Mouse (Mus musculus) testis, postnatal 10 days (tissue): ENCODE results near the gene Dnhd1.
"Not testable (repeated sequence)": the region's sequence is repeated elsewhere in the genome, so short reads cannot be mapped to it uniquely, and the experiment has no call there.

Source experiments
- DNase-seq: peaks from one replicate; pipeline ENCODE4 v3.0.0; 2021; ENCODE audit warnings: low spot score

Dnhd1 gene

DNA sequence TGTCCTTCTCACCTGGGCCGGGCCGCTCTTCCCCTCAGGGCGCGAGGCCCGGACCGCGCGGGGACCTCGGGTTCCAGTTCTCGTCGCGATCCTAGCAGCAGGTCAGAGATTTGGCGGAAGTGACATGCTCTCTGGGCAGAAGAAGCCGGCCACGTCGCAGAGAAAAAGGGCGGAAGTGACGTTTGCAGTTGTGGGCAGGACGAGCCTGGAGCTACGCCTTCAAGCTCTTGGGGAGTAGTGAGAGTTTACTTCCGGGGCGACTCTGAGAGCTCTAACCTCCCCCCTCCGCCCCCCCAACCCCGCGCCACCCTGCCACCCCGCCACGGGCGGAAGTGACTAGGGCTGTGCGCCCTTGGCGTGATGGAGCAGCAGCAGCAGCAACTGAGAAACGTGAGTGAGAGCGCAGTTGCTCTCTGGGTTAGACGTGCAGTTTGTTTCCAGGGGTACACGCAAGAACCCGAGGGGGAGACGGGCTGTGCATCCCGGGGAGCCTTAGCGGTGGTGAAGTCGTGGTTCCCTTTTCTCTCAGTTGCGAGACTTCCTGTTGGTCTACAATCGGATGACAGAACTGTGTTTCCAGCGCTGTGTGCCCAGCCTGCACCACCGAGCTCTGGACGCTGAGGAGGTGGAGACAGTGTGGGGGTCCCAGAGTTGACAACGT is 10.3 kb upstream of the Dnhd1 start, which contains the start of the genes Arfip2 and Gm45799:
Gene Arfip2 (minus strand): TSS at position 184 of the 661 bp plus-strand sequence.
Gene Gm45799 (plus strand): TSS at position 320 of the 661 bp plus-strand sequence.
- peak; percentile 95 for DNase-seq

DNA sequence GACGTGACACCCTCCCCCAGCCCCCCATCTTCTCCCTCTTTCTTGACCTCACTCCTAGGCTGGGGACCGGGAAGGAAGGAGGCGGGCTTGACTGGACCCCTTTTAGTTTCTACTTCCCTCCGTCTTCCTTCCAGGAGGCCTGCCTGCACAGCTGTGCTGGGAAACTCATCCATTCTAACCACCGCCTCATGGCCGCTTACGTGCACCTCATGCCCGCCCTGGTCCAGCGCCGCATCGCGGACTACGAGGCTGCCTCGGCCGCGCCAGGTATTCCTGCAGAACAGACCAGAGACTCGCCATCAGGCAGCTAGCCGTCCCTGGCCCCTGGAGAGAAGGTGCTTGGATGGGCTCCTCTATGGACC is 9.8 kb upstream of the Dnhd1 start:
- DNase-seq = no peak

- no peak for DNase-seq
Observed at GRCm38 (mm10) chr7:105641936-105642335, 8.7 kb upstream of the Dnhd1 start.

DNA sequence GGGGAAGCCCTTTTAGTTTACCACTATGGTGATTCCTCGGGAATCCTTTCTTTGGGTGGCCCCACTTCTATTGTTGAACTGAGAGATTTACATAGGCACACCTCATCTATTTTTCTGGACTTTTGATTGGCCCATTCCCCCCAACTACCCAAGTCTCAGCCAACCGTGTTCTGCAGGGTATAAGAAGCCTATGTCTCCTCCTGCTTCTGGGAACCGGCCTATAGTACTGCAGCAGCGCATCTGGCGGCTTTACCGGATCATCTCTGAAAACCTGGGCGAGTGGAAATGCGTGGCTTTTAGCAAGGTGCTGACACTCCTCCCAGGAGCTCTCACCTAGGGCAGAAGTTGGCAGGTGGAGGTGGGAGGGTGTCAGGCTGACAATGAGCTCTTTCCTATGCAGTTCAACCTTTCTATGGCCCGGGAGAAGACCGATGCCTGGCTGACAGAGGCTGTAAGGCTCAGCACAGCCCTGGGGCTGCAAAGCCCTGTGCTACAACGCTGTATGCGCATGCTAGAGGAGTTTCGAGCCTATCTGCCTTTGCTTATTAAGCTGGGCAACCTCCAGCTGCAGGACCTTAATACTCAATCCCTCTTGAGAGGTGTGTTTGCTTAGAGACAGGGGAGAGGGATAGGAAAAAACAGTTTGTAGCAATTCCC is 35.0 kb downstream of the Dnhd1 start:
- DNase-seq = no peak

- no peak for DNase-seq
Observed at GRCm38 (mm10) chr7:105690875-105691274, 40.2 kb downstream of the Dnhd1 start.

DNA sequence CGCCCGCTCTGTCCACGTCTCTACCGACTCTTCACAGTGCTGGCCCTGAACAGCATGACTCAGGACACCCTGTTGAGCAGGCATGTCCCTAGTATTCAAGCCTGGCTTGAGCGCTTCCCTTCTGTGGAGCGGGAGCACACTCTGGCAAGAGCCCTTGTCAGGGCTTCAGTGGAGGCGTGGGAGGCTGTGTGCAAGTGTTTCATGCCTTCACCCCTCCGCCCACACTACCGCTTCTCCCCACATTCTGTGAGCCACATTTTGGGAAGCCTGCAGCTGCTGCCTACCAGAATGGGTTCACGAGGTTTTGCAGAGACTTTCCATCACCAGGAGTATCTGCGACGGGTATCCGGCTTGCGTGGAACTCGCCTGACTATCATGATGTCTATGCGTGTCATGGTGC is 52.6 kb downstream of the Dnhd1 start:
- no peak for DNase-seq

GRCm38 (mm10) chr7:105703816-105704215 is 53.2 kb downstream of the Dnhd1 start:
- no peak for DNase-seq

- DNase-seq = no peak
Observed at GRCm38 (mm10) chr7:105708733-105709132, 58.1 kb downstream of the Dnhd1 start.

DNA sequence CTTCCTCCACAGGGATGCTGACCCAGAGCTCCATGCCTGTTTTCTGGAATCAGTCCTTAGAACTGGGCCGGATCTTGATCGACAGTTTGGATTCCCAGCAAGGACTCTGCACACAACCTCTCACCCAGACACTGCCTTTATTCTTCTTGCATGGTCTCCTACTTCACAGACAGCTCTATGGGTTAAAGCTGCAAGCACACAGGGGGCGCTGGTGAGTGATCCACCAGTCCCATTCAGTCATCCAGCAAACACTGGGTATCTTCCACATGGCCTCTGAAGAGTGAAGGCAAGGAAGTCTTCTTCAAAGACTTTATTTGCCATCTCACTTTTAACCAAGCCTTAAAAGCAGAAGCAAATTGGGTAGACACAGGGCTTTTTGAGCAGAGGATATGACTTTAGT is 64.7 kb downstream of the Dnhd1 start:
- no peak for DNase-seq

DNA sequence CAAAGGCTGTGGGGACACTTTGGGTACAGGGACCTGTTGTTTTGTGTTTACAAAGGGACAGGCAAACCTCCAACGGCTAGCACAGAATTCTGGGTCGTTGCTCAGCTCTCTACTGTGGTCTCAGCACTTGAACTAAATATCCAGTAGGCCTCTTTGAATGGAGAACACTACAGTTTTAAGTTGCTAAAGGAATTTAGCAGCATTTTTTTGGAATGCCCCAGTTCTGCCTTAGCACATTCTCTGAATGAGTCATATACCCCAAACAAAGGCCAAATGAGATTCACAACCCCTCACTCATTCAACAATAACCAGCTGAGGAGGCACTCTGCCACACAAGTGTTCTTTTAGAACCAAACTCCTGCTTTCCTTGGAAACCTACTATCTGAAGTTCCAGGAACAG is 71.3 kb downstream of the Dnhd1 start:
- DNase-seq = no peak

GRCm38 (mm10) chr7:105726144-105726979 is 75.7 kb downstream of the Dnhd1 start:
- DNase-seq = no peak

DNA sequence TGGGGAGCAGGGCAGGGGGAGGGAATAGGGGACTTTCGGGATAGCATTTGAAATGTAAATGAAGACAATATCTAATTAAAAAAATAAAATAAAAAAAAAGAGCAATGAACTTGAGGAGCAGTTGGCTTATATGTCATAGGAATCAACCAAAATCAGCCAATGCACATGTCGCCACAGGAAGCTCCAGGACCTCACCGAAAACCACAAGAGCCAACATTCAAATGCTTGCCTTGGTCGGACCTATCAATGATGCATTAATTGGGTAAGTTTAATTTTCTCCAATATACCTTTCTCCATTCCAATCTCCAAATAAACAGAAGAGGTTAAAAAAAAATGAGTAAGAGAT is 76.3 kb downstream of the Dnhd1 start:
- no peak for DNase-seq

GRCm38 (mm10) chr7:105728701-105729428 is 78.2 kb downstream of the Dnhd1 start:
- DNase-seq = no peak

DNA sequence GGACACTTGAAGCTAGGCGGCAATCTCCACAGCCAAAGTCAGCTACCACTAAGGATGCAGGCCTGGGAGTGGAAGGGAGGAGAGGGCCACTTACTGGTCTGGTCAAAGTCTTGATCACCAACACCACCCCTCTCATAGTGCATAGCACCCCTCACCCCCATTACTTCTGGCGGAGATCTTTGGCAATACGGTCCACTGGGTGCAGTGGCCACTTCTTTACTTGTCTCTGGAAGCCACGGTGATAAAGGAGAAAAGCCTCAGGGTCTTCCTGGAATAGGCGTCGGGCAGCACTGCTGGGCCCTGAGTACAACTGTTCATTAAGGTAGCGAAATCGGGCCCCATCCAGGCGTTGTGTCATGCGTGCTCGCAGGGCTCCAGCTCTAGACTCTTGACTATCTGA is 83.2 kb downstream of the Dnhd1 start:
- no peak for DNase-seq

GRCm38 (mm10) chr7:105734826-105735225 is 84.2 kb downstream of the Dnhd1 start:
- DNase-seq = no peak

- DNase-seq = not testable (repeated sequence)
Observed at GRCm38 (mm10) chr7:105735464-105735863, 84.8 kb downstream of the Dnhd1 start.

DNA sequence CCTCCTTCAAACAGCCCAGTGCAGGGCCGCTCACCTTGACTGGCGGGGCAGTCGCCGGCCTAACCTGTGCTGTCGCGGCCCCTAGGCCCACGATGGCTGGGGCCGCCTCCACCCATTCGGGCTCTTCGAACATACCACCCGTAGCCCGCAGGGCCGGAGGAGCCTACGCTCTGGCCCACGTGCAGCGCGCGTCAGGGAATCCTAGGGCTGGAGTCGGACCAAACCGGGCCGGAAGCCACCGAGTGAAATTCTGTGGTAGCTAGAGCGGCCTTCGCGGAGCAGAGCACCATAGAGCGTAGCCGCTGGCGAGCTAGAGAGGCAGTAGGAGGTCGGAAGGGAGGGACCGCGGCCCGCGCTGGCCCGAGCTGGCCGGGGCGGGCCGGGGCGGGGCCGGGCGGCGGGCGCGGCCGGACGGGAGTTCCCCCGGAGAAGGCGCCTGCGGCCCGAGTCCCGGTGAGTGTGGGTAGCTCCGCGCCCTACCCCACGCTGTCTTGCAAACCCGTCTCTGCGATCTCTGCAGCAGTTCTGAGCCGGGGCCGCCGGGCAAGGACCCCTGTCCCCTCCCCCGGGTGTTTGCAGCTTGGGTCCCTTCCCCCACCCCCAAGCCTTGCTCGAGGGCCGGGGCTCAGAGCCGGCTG is 85.8 kb downstream of the Dnhd1 start, which contains the start of gene Ilk:
Gene Ilk (plus strand): TSS at position 329 of the 638 bp plus-strand sequence.
- DNase-seq = peak; percentile 89

- DNase-seq = peak; percentile 70
Observed at GRCm38 (mm10) chr7:105736911-105737521, 86.4 kb downstream of the Dnhd1 start, which contains the start of gene Rrp8. Gene Rrp8 (minus strand): TSS chr7:105737385.

DNA sequence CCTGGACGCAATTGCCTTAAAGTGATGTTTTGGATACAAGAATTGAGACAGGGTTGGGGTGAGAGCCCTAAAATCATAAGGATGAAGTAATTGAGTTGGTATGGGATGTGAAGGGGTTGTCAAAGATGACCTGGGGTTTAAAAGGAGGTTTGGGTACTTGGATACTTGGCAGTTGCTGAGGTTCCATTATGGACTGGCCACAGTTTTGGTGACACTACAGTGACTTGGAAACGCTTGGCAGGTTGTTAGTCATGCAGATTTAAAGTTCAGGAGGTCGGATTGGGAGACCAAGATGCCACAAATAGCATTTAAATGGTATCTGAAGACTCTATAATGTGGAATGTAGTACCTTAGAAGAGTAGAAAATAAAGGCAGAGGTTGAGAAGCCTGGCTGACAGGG is 87.0 kb downstream of the Dnhd1 start:
- DNase-seq = no peak

DNA sequence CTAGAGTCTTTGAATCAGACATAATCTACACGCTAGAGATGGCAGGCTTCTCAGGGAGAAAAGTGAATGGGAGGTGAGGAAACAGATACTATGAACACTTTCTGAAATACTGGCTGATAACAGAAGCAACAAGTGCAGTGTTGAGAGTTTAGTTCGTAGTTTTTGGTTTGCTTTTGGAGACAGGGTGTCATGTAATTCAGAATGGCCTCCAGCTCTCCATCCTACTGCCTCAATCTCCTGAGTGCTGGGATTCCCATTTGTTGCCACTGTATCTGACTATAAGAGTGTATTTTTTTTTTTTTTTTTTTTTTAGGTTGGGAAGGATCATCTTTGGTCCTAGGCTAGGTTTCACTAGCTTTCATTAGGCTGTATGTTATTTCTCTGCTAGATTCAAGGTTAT is 87.7 kb downstream of the Dnhd1 start:
- DNase-seq = no peak

GRCm38 (mm10) chr7:105738948-105739347 is 88.3 kb downstream of the Dnhd1 start:
- DNase-seq = no peak
